Mouse (Mus musculus): ENCODE data around the gene Zeb2. TPM values are rescaled to one million over a fixed set of nuclear protein-coding genes. Genes with fewer than 3 reads are reported as not detected.

Gene Zeb2
- polyA plus RNA-seq, 1 experiment from 2014 or later, result 38.5 TPM

DNA sequence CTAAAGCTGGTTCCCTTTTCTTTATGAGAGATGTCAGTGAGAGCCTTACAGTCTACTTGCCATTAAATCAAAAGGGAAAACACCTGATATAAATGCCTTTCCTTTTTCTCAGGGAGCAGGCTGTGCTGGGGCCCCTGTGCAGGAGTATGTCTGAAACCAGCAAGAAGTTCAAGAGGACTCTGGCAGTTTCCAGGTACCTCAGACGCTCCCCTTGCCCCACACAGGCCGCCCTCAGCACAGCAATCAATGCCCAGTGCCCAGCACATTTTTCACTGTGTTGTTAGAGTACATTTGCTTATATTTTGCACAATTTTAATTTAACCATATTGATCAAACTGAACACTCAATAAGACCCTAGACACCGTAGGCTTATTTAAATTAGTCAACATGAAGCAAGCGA is 35.6 kb downstream of the Zeb2 start:
- H3K9ac ChIP-seq (replicated peaks; ENCODE audit: low read length), result no peak overlapping the region
- no peaks in the 10 kb centered on the region for H3K4me1 ChIP-seq (ENCODE audit: control insufficient read depth, insufficient read depth, low read length)
- ATAC-seq (replicated peaks; ENCODE audit: insufficient number of reproducible peaks, low FRiP score, low TSS enrichment, low read depth), result no peak
- 79% methylated on average over 4 of the region's 4 CpGs for WGBS
- no peak for DNase-seq (ENCODE audit: low spot score)
- H3K4me3 ChIP-seq (ENCODE audit: low read depth, low read length), result no peak overlapping the region
- H3K9me3 ChIP-seq (replicated peaks; ENCODE audit: control insufficient read depth, low read length), result no peaks in the 10 kb centered on the region
- H3K36me3 ChIP-seq (replicated peaks; ENCODE audit: control insufficient read depth, insufficient read depth, low read depth, low read length), result no peaks in the 10 kb centered on the region
- H3K4me2 ChIP-seq (ENCODE audit: low read depth, low read length), result no peak overlapping the region
- H3K27ac ChIP-seq (replicated peaks; ENCODE audit: low read depth, low read length), result no peak overlapping the region
- H3K27me3 ChIP-seq (ENCODE audit: control insufficient read depth, insufficient read depth, low read length), result no peaks in the 10 kb centered on the region

DNA sequence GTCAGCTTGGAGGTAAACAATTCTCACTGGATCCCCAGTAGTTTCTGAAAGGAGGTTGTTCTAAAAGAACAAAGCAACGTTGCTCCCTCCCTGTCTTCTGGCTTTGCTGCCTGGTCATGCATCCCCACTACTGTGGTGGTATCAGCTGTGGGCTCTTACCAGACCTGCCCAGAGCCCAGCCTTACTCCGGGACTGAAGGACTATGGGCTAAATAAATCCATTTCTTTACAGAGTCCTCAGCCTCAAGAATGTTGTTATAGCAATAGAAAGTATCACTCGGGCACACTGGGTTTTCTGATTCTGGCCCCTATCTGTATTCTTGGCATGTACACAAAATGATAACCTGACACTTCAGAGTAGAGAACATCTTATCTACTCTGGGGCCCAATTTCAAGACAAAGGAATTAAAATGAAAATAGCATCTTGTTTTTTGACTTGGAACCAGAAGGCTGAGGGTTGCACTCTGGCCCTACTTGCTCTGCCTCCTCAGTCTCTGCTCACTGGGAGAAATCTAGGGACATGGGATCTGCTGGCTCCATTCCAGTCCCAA is 39.2 kb downstream of the Zeb2 start:
- H3K27ac ChIP-seq (replicated peaks; ENCODE audit: low read depth, low read length), result no peak overlapping the region
- DNase-seq (ENCODE audit: low spot score) (no peak), ATAC-seq (replicated peaks; ENCODE audit: insufficient number of reproducible peaks, low FRiP score, low TSS enrichment, low read depth) (no peak)
- H3K36me3 ChIP-seq (replicated peaks; ENCODE audit: control insufficient read depth, insufficient read depth, low read depth, low read length), result no peaks in the 10 kb centered on the region
- no peaks in the 10 kb centered on the region for H3K27me3 ChIP-seq (ENCODE audit: control insufficient read depth, insufficient read depth, low read length)
- no peak overlapping the region for H3K4me3 ChIP-seq (ENCODE audit: low read depth, low read length)
- H3K4me1 ChIP-seq (ENCODE audit: control insufficient read depth, insufficient read depth, low read length), result no peaks in the 10 kb centered on the region
- H3K9me3 ChIP-seq (replicated peaks; ENCODE audit: control insufficient read depth, low read length), result no peaks in the 10 kb centered on the region
- no peak overlapping the region for H3K9ac ChIP-seq (replicated peaks; ENCODE audit: low read length)
- WGBS, result 68% methylated on average over 3 of the region's 3 CpGs
- no peak overlapping the region for H3K4me2 ChIP-seq (ENCODE audit: low read depth, low read length)

DNA sequence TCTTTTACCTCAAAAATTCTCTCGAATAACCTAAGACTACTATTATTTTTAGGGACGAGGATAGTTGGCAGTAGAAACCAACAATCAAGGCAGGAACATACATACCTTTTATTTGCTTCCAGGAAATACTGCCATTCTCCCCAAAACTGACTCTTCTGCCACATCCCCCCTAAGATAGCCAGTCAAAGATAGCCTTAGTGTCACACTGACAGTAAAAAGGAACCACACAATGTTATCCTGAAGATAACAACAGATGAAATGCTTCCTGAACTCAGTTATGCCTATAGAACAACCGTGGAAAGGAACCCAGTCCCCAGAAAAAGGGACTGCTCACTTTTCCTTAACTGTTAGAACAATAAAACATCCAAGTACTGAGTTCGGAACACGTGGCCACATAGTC is 39.8 kb downstream of the Zeb2 start:
- H3K4me3 ChIP-seq (ENCODE audit: low read depth, low read length), result no peak overlapping the region
- DNase-seq (ENCODE audit: low spot score) (no peak), ATAC-seq (replicated peaks; ENCODE audit: insufficient number of reproducible peaks, low FRiP score, low TSS enrichment, low read depth) (no peak)
- H3K27me3 ChIP-seq (ENCODE audit: control insufficient read depth, insufficient read depth, low read length), result no peaks in the 10 kb centered on the region
- no peaks in the 10 kb centered on the region for H3K4me1 ChIP-seq (ENCODE audit: control insufficient read depth, insufficient read depth, low read length)
- H3K4me2 ChIP-seq (ENCODE audit: low read depth, low read length), result no peak overlapping the region
- 86% methylated on average over 5 of the region's 5 CpGs for WGBS
- no peaks in the 10 kb centered on the region for H3K9me3 ChIP-seq (replicated peaks; ENCODE audit: control insufficient read depth, low read length)
- no peak overlapping the region for H3K9ac ChIP-seq (replicated peaks; ENCODE audit: low read length)
- H3K27ac ChIP-seq (replicated peaks; ENCODE audit: low read depth, low read length), result no peak overlapping the region
- H3K36me3 ChIP-seq (replicated peaks; ENCODE audit: control insufficient read depth, insufficient read depth, low read depth, low read length), result no peaks in the 10 kb centered on the region

DNA sequence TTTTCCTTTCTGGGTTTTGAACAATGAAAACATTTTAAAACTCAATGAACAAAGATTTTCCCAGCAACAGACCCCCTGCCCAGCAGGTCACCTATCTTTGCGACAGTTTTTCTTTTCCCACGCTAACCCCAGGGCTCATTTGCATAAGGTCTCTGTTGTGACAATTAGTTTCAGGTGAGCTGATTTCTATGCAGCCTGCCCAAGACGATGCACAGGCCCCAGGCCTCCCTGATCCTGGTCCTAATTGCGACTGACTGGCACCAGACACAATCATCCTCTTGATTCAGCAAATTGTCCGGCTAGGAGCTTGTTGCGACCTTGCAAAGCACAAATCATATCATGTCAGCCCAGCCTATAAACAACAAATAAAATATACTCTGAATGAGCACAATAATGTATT is 44.2 kb downstream of the Zeb2 start:
- Histone ChIP-seq H3K9ac (replicated peaks; ENCODE audit: low read length) (no peak overlapping the region), H3K4me1 (ENCODE audit: control insufficient read depth, insufficient read depth, low read length) (no peaks in the 10 kb centered on the region), H3K4me2 (ENCODE audit: low read depth, low read length) (no peak overlapping the region), H3K9me3 (replicated peaks; ENCODE audit: control insufficient read depth, low read length) (no peaks in the 10 kb centered on the region), H3K4me3 (ENCODE audit: low read depth, low read length) (no peak overlapping the region), H3K27ac (replicated peaks; ENCODE audit: low read depth, low read length) (no peak overlapping the region), H3K36me3 (replicated peaks; ENCODE audit: control insufficient read depth, insufficient read depth, low read depth, low read length) (no peaks in the 10 kb centered on the region), H3K27me3 (ENCODE audit: control insufficient read depth, insufficient read depth, low read length) (no peaks in the 10 kb centered on the region)
- 29% methylated on average over 6 of the region's 6 CpGs for WGBS
- ATAC-seq (replicated peaks; ENCODE audit: insufficient number of reproducible peaks, low FRiP score, low TSS enrichment, low read depth), result no peak
- no peak for DNase-seq (ENCODE audit: low spot score)

DNA sequence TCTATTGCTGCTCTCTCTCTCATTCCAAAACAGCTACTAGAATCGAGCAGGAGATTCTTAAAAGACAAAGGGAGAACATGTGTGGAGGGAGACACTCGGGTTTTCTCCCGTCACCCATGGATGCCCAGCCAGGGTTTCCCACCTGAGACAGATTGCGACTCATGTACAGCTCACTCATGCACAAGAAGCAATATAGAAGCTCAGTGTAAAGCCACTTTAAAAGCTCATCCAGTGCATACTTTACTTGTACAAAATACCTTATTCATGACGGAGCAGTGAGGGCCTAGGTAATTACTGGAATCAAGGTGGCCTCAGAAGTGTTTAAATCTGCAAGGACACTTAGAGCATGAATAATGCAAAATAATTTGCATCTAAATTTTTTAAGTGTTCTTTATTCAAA is 45.9 kb downstream of the Zeb2 start:
- WGBS, result 72% methylated on average over 5 of the region's 5 CpGs
- H3K4me2 ChIP-seq (ENCODE audit: low read depth, low read length), result no peak overlapping the region
- no peaks in the 10 kb centered on the region for H3K36me3 ChIP-seq (replicated peaks; ENCODE audit: control insufficient read depth, insufficient read depth, low read depth, low read length)
- no peaks in the 10 kb centered on the region for H3K27me3 ChIP-seq (ENCODE audit: control insufficient read depth, insufficient read depth, low read length)
- no peak overlapping the region for H3K27ac ChIP-seq (replicated peaks; ENCODE audit: low read depth, low read length)
- H3K9me3 ChIP-seq (replicated peaks; ENCODE audit: control insufficient read depth, low read length), result no peaks in the 10 kb centered on the region
- DNase-seq (ENCODE audit: low spot score) (no peak), ATAC-seq (replicated peaks; ENCODE audit: insufficient number of reproducible peaks, low FRiP score, low TSS enrichment, low read depth) (no peak)
- H3K4me3 ChIP-seq (ENCODE audit: low read depth, low read length), result no peak overlapping the region
- no peak overlapping the region for H3K9ac ChIP-seq (replicated peaks; ENCODE audit: low read length)
- H3K4me1 ChIP-seq (ENCODE audit: control insufficient read depth, insufficient read depth, low read length), result no peaks in the 10 kb centered on the region

DNA sequence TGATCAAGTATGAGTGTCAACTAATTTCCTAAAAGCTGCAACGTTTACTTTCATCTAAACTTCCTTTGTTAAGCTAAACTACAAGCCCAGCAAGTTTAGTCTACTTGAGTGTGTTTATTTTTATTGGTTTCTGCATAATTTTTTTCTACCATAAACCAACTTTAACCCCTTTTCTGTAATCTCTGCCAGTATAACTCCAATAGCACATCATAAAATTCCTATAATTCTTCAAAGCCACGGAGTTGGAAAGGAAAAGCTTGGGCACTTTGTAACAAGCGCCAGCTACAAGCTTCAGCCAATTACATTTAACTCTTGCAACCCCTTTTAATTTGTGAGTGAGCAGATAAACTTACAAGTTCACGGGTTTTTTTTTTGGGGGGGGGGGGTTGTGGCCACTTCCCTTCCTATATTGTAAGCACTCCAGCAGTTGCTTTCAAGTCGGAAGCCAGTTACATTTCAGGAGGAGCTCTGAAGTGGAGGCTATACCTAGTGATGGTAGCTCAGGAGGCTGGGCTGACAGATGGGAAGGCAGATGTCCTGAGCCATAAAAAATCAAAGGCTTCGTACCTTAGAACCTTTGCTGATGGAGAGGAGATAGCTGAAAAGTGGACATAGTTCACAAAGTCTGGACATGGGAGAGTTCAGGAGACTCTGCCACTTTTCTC is 46.5 kb downstream of the Zeb2 start:
- 62% methylated on average over 6 of the region's 6 CpGs for WGBS
- Histone ChIP-seq H3K9ac (replicated peaks; ENCODE audit: low read length) (no peak overlapping the region), H3K4me3 (ENCODE audit: low read depth, low read length) (no peak overlapping the region), H3K27me3 (ENCODE audit: control insufficient read depth, insufficient read depth, low read length) (no peaks in the 10 kb centered on the region), H3K4me2 (ENCODE audit: low read depth, low read length) (no peak overlapping the region), H3K36me3 (replicated peaks; ENCODE audit: control insufficient read depth, insufficient read depth, low read depth, low read length) (no peaks in the 10 kb centered on the region), H3K9me3 (replicated peaks; ENCODE audit: control insufficient read depth, low read length) (no peaks in the 10 kb centered on the region), H3K4me1 (ENCODE audit: control insufficient read depth, insufficient read depth, low read length) (no peaks in the 10 kb centered on the region), H3K27ac (replicated peaks; ENCODE audit: low read depth, low read length) (no peak overlapping the region)
- DNase-seq (ENCODE audit: low spot score) (no peak), ATAC-seq (replicated peaks; ENCODE audit: insufficient number of reproducible peaks, low FRiP score, low TSS enrichment, low read depth) (no peak)

DNA sequence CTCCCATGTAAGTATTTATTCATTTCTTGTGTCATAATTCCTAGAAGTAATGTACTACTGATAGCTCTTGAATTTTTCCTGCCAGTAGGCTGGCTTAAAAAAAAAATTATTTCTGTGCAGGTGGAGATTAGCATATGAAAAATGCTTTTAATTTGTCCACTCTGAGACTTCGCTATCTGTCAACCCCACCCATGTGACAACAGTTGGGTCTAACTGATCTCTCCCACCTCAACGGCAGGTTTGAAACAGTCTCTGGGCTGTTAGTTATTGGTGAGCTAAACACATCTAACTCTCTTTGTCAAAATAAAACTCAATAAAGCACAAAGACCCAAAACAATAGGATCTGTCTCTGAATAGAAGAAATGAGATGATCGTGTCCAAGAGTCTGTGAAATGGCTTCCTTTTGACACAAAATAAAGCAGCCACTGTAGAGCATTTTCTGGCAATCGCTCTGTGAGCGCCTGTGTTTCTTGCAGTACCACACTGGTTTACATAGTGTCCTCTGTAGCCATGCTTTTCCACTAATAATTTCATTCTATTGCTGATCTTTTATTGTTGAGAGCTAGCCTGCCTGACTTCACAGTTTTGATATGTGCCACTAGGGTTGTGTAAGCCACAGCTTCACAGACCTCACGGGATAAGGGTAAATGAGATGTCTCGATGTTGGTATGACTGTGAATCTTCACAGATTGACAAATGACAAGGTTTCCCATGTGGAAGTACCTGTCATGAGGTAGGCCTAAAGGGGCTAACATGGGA is 48.2 kb downstream of the Zeb2 start:
- no peak overlapping the region for H3K27ac ChIP-seq (replicated peaks; ENCODE audit: low read depth, low read length)
- 86% methylated on average over 7 of the region's 7 CpGs for WGBS
- H3K9ac ChIP-seq (replicated peaks; ENCODE audit: low read length), result no peak overlapping the region
- no peaks in the 10 kb centered on the region for H3K9me3 ChIP-seq (replicated peaks; ENCODE audit: control insufficient read depth, low read length)
- no peak overlapping the region for H3K4me2 ChIP-seq (ENCODE audit: low read depth, low read length)
- H3K4me1 ChIP-seq (ENCODE audit: control insufficient read depth, insufficient read depth, low read length), result no peaks in the 10 kb centered on the region
- H3K36me3 ChIP-seq (replicated peaks; ENCODE audit: control insufficient read depth, insufficient read depth, low read depth, low read length), result no peaks in the 10 kb centered on the region
- H3K4me3 ChIP-seq (ENCODE audit: low read depth, low read length), result no peak overlapping the region
- DNase-seq (ENCODE audit: low spot score) (no peak), ATAC-seq (replicated peaks; ENCODE audit: insufficient number of reproducible peaks, low FRiP score, low TSS enrichment, low read depth) (no peak)
- H3K27me3 ChIP-seq (ENCODE audit: control insufficient read depth, insufficient read depth, low read length), result no peaks in the 10 kb centered on the region

DNA sequence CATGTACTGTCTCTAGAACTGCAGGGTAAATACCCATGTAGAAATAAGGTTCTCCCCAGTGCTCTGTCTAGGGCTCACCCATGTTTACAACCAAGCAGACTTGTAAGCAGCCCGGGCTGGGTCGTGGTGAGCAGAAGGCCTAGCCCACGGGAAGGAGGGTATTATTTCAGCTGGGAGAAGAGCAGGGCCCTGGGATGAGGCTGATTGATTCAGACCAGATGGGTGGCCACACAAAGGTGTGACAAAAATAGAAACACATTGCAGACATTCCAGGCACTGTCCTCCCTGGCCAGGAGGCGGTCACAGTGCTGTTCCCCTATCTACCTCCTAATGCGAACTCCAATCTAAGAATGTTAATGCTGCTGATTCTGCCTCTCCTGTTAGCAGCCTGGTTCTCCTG is 50.1 kb downstream of the Zeb2 start:
- Histone ChIP-seq H3K27me3 (ENCODE audit: control insufficient read depth, insufficient read depth, low read length) (no peaks in the 10 kb centered on the region), H3K4me2 (ENCODE audit: low read depth, low read length) (no peak overlapping the region), H3K4me1 (ENCODE audit: control insufficient read depth, insufficient read depth, low read length) (no peaks in the 10 kb centered on the region), H3K9me3 (replicated peaks; ENCODE audit: control insufficient read depth, low read length) (no peaks in the 10 kb centered on the region), H3K36me3 (replicated peaks; ENCODE audit: control insufficient read depth, insufficient read depth, low read depth, low read length) (no peaks in the 10 kb centered on the region), H3K4me3 (ENCODE audit: low read depth, low read length) (no peak overlapping the region), H3K27ac (replicated peaks; ENCODE audit: low read depth, low read length) (0 out of 2 replicates have a peak overlapping the region, but pooled peaks have one; percentile 5), H3K9ac (replicated peaks; ENCODE audit: low read length) (no peak overlapping the region)
- DNase-seq (ENCODE audit: low spot score), result peak; percentile 49
- 15% methylated on average over 5 of the region's 5 CpGs for WGBS
- ATAC-seq (replicated peaks; ENCODE audit: insufficient number of reproducible peaks, low FRiP score, low TSS enrichment, low read depth), result no peak
